Mouse (Mus musculus): ENCODE results near the gene Wscd2.

The Wscd2 gene

DNA sequence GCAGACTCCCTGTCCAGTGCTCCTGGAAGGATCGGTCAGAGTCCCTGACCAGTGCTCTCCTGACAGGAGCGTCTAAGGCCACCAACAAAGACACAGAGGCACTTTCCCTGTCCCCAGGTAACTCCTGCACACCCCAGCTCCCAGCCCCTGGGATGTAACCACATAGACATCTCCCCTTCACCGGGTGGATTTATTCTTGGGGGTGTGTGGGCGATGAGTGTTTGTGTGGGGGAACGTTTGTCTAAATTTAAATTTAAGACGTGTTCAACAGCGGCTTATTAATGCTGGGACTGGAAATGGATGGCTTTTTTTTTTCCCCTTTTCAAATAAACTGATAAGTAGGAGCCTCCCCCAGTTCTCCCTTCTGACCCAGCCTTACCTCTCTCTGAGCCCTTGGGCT, 49.7 kb downstream of the Wscd2 start:
- DNase-seq (ENCODE audit: low spot score in 2 of 2): no peak

GRCm38 (mm10) chr5:113541196-113541595, 51.1 kb downstream of the Wscd2 start:
- DNase-seq (ENCODE audit: low spot score in 2 of 2): no peak

- DNase-seq (ENCODE audit: low spot score in 2 of 2): no peak
These were observed 52.8 kb downstream of the Wscd2 start for GRCm38 (mm10) chr5:113542885-113543476.

- peak in 1 of 2 experiments; percentile 21 for DNase-seq (ENCODE audit: low spot score in 2 of 2)
These were observed 58.0 kb downstream of the Wscd2 start for GRCm38 (mm10) chr5:113547949-113548700.

DNA sequence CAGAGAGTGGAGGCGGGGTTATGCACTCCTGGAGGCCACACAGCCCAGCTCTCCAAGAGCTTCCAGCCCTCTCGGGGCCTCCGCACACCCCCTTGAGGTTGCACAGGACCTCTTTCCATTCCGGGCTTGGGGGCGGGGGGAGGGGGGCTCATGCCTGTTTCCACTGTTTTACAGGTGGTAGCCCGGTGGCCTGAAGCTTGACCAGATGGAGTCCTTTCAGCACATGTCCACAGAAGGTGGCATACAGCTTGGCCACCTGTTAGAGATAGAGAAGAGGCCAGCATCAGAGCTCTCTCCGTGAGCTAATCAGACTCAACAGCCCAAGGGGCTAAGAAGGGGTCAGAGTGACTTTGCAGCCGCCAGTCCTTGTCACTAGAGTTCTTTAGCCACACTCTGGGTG, 60.1 kb downstream of the Wscd2 start:
- DNase-seq (ENCODE audit: low spot score in 2 of 2): no peak

DNA sequence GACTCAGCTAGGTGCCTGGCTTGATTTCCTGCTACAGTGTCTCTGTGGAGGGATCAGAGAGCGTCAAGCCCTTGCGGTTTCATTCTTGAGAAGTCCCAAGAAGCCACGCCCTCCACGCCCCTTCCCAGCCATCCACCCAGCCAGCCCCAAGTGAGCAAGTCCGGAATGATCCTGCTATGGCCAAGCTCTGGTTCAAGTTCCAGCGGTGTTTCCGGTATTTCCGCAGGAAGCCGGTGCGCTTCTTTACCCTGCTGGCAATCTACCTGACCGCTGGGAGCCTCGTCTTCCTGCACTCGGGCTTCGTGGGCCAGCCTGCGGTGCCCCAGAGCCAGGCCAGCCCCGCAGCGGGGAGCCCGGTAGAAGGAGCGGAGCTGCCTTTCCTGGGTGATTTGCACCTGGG, 60.6 kb downstream of the Wscd2 start:
- DNase-seq (ENCODE audit: low spot score in 2 of 2): no peak

DNA sequence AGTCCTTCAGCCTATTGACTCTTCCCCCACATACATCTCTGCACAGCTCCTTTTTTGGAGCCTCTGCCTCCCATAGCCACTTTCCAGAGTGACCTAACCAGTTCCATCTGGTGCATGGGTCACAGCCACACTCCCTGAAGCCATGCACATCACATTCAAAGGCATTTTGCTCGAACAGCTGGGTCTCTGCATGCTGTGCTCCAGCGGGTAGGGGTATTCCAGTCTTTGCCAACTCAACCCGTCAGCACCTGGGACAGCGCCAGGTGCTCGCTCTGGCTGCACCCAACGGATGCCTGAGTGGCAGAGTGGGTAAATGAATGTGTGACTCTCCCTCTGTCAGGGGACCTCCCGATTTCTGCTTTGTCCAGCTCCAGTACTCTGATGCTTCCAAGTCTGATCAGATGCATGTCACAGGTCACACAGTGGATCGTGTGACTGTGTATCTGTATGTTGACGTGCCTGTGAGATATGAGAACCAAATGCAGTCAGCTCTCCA, 63.3 kb downstream of the Wscd2 start:
- no peak for DNase-seq (ENCODE audit: low spot score in 2 of 2)

DNA sequence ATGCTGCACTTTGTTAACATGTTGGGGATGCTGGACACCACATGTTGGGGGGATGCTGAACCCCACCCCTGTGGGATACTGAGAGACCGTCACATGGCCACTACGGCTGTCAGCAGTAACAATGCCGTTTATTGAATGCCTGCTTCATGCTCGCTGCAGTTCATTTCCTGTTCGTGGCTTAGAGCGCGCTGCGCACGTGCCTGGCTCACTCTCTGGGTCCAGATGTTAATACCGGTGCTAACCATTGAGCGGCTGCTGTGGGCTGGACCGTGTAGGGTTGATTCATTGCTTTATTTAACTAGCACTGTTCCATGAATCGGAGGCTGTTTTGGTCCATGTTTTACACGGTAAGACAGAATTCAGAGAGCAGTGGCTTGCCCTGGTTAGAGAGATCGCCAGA, 64.0 kb downstream of the Wscd2 start:
- DNase-seq (ENCODE audit: low spot score in 2 of 2): no peak

- DNase-seq (ENCODE audit: low spot score in 2 of 2): no peak
These were observed 64.4 kb downstream of the Wscd2 start for GRCm38 (mm10) chr5:113554571-113554970.

- no peak for DNase-seq (ENCODE audit: low spot score in 2 of 2)
These were observed 65.6 kb downstream of the Wscd2 start for GRCm38 (mm10) chr5:113555684-113556083.

GRCm38 (mm10) chr5:113558065-113558464, 67.9 kb downstream of the Wscd2 start:
- no peak for DNase-seq (ENCODE audit: low spot score in 2 of 2)

- no peak for DNase-seq (ENCODE audit: low spot score in 2 of 2)
These were observed 69.5 kb downstream of the Wscd2 start for GRCm38 (mm10) chr5:113559627-113560026.

GRCm38 (mm10) chr5:113564463-113564862, 74.3 kb downstream of the Wscd2 start:
- no peak for DNase-seq (ENCODE audit: low spot score in 2 of 2)

DNA sequence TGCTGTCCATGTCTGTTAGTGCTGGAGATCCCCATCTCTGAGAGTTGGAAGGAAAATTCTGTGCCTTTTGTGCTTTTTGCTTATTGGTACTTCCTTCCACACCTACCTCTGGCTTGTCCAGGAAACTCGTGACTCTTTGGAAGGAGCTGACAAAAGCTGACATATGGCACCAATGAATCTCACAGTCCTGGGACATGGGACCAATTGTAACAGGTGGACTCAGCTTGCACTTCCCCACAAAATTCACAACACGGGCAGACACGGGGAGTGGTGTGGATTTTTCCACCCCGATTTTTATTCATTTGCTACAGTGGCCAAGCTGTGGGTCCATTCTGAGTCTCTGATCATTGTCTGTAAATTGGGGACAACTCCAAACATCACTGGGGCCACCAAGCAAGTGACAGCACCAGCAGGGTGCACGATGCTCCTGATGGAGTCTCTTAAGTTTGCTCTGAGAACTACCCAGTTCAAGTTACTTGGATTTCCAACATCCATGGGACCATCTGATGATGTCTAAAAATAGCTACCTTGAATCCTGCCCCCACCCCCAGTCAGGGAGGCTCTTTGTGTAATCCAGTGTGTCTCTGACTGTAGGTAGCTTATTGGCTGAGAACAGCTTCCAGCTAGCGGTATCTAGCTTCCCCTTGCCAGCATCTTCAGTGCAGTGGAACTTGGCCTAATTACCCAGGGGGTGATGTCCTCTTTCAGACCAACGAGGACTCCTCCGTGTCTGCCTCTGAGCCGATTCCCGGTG, 75.1 kb downstream of the Wscd2 start:
- DNase-seq (ENCODE audit: low spot score in 2 of 2): no peak

DNA sequence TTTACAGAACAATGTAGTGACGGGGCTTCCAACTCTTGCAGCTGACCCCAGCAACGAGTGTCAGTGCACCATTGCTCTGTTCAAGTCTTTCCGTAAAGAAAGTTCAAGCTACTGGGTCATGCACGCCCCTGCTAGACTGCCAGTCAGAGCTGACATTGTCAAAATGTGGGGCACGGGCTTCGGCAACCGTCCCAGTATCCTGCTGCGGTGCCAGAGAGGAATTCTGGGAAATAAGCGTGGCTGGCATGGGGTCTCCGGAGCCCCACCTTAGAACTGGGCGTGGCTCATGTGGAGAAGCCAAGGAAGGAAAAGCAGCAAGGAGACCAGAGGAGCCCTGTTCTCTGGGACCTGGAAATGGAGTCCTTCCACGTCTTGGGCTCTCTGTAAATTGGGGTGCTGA, 75.7 kb downstream of the Wscd2 start:
- no peak for DNase-seq (ENCODE audit: low spot score in 2 of 2)

GRCm38 (mm10) chr5:113570056-113570717, 80.1 kb downstream of the Wscd2 start:
- DNase-seq (ENCODE audit: low spot score in 2 of 2): no peak

DNA sequence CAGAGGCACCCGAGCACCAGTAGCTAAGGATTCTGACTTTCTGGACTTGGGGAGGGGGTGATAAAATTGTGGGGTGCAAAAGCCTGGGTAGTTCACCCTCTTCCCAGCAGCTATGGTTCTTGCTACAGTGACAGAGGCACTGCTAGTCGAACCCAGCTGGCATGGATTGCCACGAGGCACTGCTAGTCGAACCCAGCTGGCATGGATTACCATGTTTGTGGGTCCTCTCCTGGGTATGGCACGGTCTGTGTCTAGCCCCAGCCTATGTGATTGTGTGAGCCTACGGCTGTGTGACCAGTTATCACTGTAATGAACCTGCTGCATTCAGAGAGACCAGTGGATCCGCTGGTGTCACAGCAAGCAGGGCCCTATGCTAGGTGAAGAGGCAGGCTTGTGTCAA, 87.4 kb downstream of the Wscd2 start:
- no peak for DNase-seq (ENCODE audit: low spot score in 2 of 2)

DNA sequence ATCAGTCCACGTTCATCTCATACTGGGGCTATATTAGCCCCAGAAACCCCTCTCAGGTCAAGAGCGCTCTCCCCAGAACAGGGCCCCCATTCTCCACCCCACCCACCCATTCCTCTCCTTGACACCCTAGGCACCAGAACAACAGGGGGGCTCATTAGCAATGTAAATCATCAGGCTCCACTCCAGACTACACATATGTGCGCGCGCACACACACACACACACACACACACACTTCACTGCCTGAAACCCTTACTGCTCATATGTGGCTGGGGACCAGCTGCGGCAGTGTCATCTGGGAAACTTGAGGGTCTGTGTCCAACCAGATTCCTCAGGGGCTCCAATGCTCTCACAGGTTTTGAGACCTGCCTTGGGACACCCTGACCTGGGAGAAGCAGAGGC, 88.3 kb downstream of the Wscd2 start:
- DNase-seq (ENCODE audit: low spot score in 2 of 2): no peak

DNA sequence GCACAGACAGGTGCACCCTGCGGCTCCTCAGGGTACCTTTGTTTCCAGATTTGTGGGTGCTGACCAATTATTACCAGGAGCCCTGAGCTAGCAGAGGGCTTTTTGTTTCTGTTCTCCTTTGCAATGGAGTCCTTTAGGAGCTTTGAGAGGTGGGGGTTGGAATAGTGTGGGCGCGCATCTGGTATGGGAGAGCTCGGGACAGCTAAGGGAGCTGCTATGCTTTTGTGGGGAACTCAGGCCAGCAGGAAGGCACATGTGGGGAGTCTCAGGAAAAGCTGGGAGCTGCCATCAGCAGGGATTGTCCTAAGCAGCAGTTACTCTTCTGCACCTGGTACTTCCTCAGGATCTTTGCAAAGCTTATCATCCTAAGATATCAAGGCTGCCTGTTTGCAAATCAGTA, 89.0 kb downstream of the Wscd2 start:
- DNase-seq (ENCODE audit: low spot score in 2 of 2): no peak

GRCm38 (mm10) chr5:113580248-113580647, 90.1 kb downstream of the Wscd2 start:
- DNase-seq (ENCODE audit: low spot score in 2 of 2): peak in 1 of 2 experiments; percentile 31

DNA sequence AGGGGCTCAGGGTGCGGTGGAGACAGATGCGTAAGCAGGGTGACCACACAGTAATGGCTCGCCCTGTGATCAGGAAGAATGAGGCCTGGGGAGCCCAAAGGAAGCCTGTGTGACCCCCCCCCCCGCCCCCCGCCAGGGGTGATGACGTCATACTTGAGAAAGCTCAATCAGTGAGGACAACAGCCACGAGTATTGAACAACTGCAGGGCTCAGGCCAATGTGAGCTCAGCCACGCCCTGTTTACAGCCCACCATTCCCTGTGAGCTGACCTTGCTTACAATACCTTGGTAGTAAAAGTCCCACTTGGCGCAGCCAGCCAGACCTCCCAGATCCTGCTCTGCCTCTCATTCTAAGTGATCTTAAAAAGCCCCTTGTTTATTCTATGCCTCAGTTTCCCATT, 90.7 kb downstream of the Wscd2 start:
- DNase-seq (ENCODE audit: low spot score in 2 of 2): no peak

Data from spleen, postnatal 10 days (tissue).